Mouse (Mus musculus) neural tube, embryonic 15.5 days (tissue): ENCODE data around the gene Ganab. TPM values are rescaled to one million over a fixed set of nuclear protein-coding genes. Genes with fewer than 3 reads are reported as not detected.

Source experiments
- ATAC-seq: fragments of 200-750 bp; cut with Nextera tagmentation; 2 replicates; pipeline ENCODE4 v1.8.0; 2017; ENCODE audit warnings: mild to moderate bottlenecking, moderate TSS enrichment, moderate library complexity; ENCODE audit not compliant: low FRiP score
- H3K27ac ChIP-seq: fragments of 300-500 bp; sonication (generic); replicated peaks from 2 replicates; pipeline ENCODE4 v1.5.1; 2015; ENCODE audit warnings: mild to moderate bottlenecking, inconsistent platforms
- H3K27me3 ChIP-seq: fragments of 300-500 bp; sonication (generic); replicated peaks from 2 replicates; pipeline ENCODE4 v1.6.1; 2015; ENCODE audit warnings: inconsistent platforms
- H3K36me3 ChIP-seq: fragments of 300-500 bp; sonication (generic); 2 replicates; pipeline ENCODE4 v1.6.1; 2015; ENCODE audit warnings: inconsistent platforms
- H3K4me1 ChIP-seq: fragments of 300-500 bp; sonication (generic); 2 replicates; pipeline ENCODE4 v1.6.1; 2015; ENCODE audit warnings: inconsistent platforms
- H3K4me2 ChIP-seq: fragments of 300-500 bp; sonication (generic); 2 replicates; pipeline ENCODE4 v1.6.1; 2015; ENCODE audit warnings: inconsistent platforms, mild to moderate bottlenecking, moderate library complexity
- H3K4me3 ChIP-seq: fragments of 300-500 bp; sonication (generic); replicated peaks from 2 replicates; pipeline ENCODE4 v1.5.1; 2015; ENCODE audit warnings: mild to moderate bottlenecking, inconsistent platforms
- H3K9ac ChIP-seq: fragments of 300-500 bp; sonication (generic); replicated peaks from 2 replicates; pipeline ENCODE4 v1.6.1; 2015; ENCODE audit warnings: mild to moderate bottlenecking, inconsistent platforms
- H3K9me3 ChIP-seq: fragments of 300-500 bp; sonication (generic); replicated peaks from 2 replicates; pipeline ENCODE4 v1.6.1; 2016; ENCODE audit warnings: inconsistent platforms
- WGBS: fragments of 180-500 bp; shearing (Covaris S2); methylation state at CpG from one replicate; pipeline ENCODE4 v1.1.7; 2015; ENCODE audit warnings: mixed read lengths; 5-methylcytosine and 5-hydroxymethylcytosine counted together
- microRNA-seq: library from miRNA; unstranded; fragments of <30 nt; microRNA quantifications from one replicate; pipeline ENCODE4, GENCODE M21; 2017
- polyA plus RNA-seq: library from polyadenylated mRNA; unstranded; fragments of >200 nt; fragmentation: Nextera tagmentation; extraction: Ambion mirVana; gene quantifications from 2 replicates; pipeline ENCODE4 v1.2.1, GENCODE M21; 2015

Gene Ganab
- polyA plus RNA-seq, 1 experiment from 2014 or later, result 75.4 TPM

GRCm38 (mm10) chr19:8953135-8954039 is 55.5 kb downstream of the Ganab start, which contains the start of gene Tut1:
Gene Tut1 (plus strand): TSS chr19:8953847.
- Histone ChIP-seq H3K4me1 (peaks cover 39% of the 10 kb centered on the region), H3K9ac (peak within 1 kb of the TSS; percentile 67), H3K9me3 (no peaks in the 10 kb centered on the region), H3K27ac (peak within 1 kb of the TSS; percentile 88), H3K4me2 (peak within 1 kb of the TSS; percentile 71), H3K27me3 (no peaks in the 10 kb centered on the region), H3K4me3 (peak within 1 kb of the TSS; percentile 62), H3K36me3 (peaks cover 51% of the 10 kb centered on the region)
- WGBS, result 3% methylated on average over 46 of the region's 46 CpGs
- peak; percentile 94 for ATAC-seq

GRCm38 (mm10) chr19:8954171-8954570 is 56.3 kb downstream of the Ganab start:
- Histone ChIP-seq H3K4me2 (peak overlapping the region; percentile 66), H3K4me3 (peak overlapping the region; percentile 62), H3K27me3 (no peaks in the 10 kb centered on the region), H3K9me3 (no peaks in the 10 kb centered on the region), H3K36me3 (peaks cover 49% of the 10 kb centered on the region), H3K27ac (peak overlapping the region; percentile 79), H3K4me1 (peaks cover 39% of the 10 kb centered on the region), H3K9ac (peak overlapping the region; percentile 67)
- ATAC-seq, result no peak
- 5% methylated on average over 9 of the region's 9 CpGs for WGBS

GRCm38 (mm10) chr19:8962256-8962655 is 64.4 kb downstream of the Ganab start:
- no peak overlapping the region for H3K4me2 ChIP-seq
- no peaks in the 10 kb centered on the region for H3K9me3 ChIP-seq
- no peak overlapping the region for H3K9ac ChIP-seq
- H3K27me3 ChIP-seq, result no peaks in the 10 kb centered on the region
- H3K36me3 ChIP-seq, result peaks cover 78% of the 10 kb centered on the region
- H3K27ac ChIP-seq, result no peak overlapping the region
- H3K4me3 ChIP-seq, result no peak overlapping the region
- H3K4me1 ChIP-seq, result peaks cover 15% of the 10 kb centered on the region
- no peak for ATAC-seq
- 96% methylated on average over 2 of the region's 2 CpGs for WGBS

- ATAC-seq, result no peak
- no peak overlapping the region for H3K4me3 ChIP-seq
- H3K9me3 ChIP-seq, result no peaks in the 10 kb centered on the region
- H3K9ac ChIP-seq, result no peak overlapping the region
- no peak overlapping the region for H3K4me2 ChIP-seq
- H3K36me3 ChIP-seq, result peaks cover 71% of the 10 kb centered on the region
- H3K27ac ChIP-seq, result no peak overlapping the region
- H3K27me3 ChIP-seq, result no peaks in the 10 kb centered on the region
- H3K4me1 ChIP-seq, result peaks cover 31% of the 10 kb centered on the region
- 89% methylated on average over 11 of the region's 11 CpGs for WGBS
Observed at GRCm38 (mm10) chr19:8965075-8965474, 67.2 kb downstream of the Ganab start.

GRCm38 (mm10) chr19:8965771-8966170 is 67.9 kb downstream of the Ganab start:
- Histone ChIP-seq H3K4me2 (peak overlapping the region; percentile 79), H3K36me3 (peaks cover 71% of the 10 kb centered on the region), H3K9ac (peak overlapping the region; percentile 32), H3K9me3 (no peaks in the 10 kb centered on the region), H3K4me1 (peaks cover 31% of the 10 kb centered on the region), H3K27me3 (no peaks in the 10 kb centered on the region), H3K27ac (peak overlapping the region; percentile 83; the same call in 1 of the 2 replicates), H3K4me3 (peak overlapping the region; percentile 66; the same call in 1 of the 2 replicates)
- ATAC-seq, result no peak
- WGBS, result 82% methylated on average over 8 of the region's 8 CpGs

- H3K9ac ChIP-seq, result peak overlapping the region; percentile 46
- H3K4me1 ChIP-seq, result peaks cover 31% of the 10 kb centered on the region
- no peaks in the 10 kb centered on the region for H3K9me3 ChIP-seq
- peak overlapping the region; percentile 79 for H3K4me2 ChIP-seq
- H3K27ac ChIP-seq, result peak overlapping the region; percentile 83
- no peaks in the 10 kb centered on the region for H3K27me3 ChIP-seq
- peak overlapping the region; percentile 66 for H3K4me3 ChIP-seq
- WGBS, result 42% methylated on average over 5 of the region's 5 CpGs
- peaks cover 71% of the 10 kb centered on the region for H3K36me3 ChIP-seq
- no peak for ATAC-seq
Observed at GRCm38 (mm10) chr19:8966198-8966589, 68.3 kb downstream of the Ganab start.

Small RNA genes lying within 50 kb of the gene (microRNA-seq; reads per million reads assigned to microRNA genes)
- gene Mir5136, result not detected

Other genes starting within 250 kb of the Ganab start
- 0.35 and 0.70 TPM in 2 replicates for gene Chrm1, start 234.3 kb upstream of the Ganab start, polyA plus RNA-seq
- gene Slc3a2, start 174.7 kb upstream of the Ganab start, polyA plus RNA-seq, result 158 and 159 TPM in 2 replicates
- gene Wdr74, start 162.2 kb upstream of the Ganab start, polyA plus RNA-seq, result 91.0 and 95.2 TPM in 2 replicates
- gene 1700092M07Rik, start 157.4 kb upstream of the Ganab start, polyA plus RNA-seq, result 1.5 and 2.2 TPM in 2 replicates
- 124 and 127 TPM in 2 replicates for gene Stx5a, start 156.7 kb upstream of the Ganab start, polyA plus RNA-seq
- 127 and 140 TPM in 2 replicates for gene Nxf1, start 141.0 kb upstream of the Ganab start, polyA plus RNA-seq
- gene Tmem223, start 127.1 kb upstream of the Ganab start, polyA plus RNA-seq, result 218 and 235 TPM in 2 replicates
- 28.2 and 46.3 TPM in 2 replicates for gene Tmem179b, start 123.6 kb upstream of the Ganab start, polyA plus RNA-seq
- gene Taf6l, start 111.7 kb upstream of the Ganab start, polyA plus RNA-seq, result 28.5 and 29.4 TPM in 2 replicates
- gene Polr2g, start 99.5 kb upstream of the Ganab start, polyA plus RNA-seq, result 143 and 147 TPM in 2 replicates
- 6.5 TPM in 2 replicates for gene Zbtb3, start 95.5 kb upstream of the Ganab start, polyA plus RNA-seq
- 54.2 and 57.3 TPM in 2 replicates for gene Ttc9c, start 78.7 kb upstream of the Ganab start, polyA plus RNA-seq
- gene Hnrnpul2, start 78.1 kb upstream of the Ganab start, polyA plus RNA-seq, result 5.1 and 5.9 TPM in 2 replicates
- gene AC129217.1, start 68.3 kb upstream of the Ganab start, polyA plus RNA-seq, result not detected in 2 replicates
- gene Bscl2, start 60.6 kb upstream of the Ganab start, polyA plus RNA-seq, result 107 and 110 TPM in 2 replicates
- gene Gng3, start 58.9 kb upstream of the Ganab start, polyA plus RNA-seq, result 414 and 512 TPM in 2 replicates
- gene Lrrn4cl, start 47.3 kb upstream of the Ganab start, polyA plus RNA-seq, result 1.1 and 1.4 TPM in 2 replicates
- gene Ubxn1, start 26.6 kb upstream of the Ganab start, polyA plus RNA-seq, result 138 and 156 TPM in 2 replicates
- 62.6 and 65.7 TPM in 2 replicates for gene Uqcc3, start 17.1 kb upstream of the Ganab start, polyA plus RNA-seq
- 44.5 and 47.3 TPM in 2 replicates for gene Lbhd1, start 14.3 kb upstream of the Ganab start, polyA plus RNA-seq
- gene Gm49403, start 14.1 kb upstream of the Ganab start, polyA plus RNA-seq, result not detected in 2 replicates
- gene 1810009A15Rik, start 9.2 kb upstream of the Ganab start, polyA plus RNA-seq, result 40.1 and 48.2 TPM in 2 replicates
- 0.27 and 0.45 TPM in 2 replicates for gene Gm49416, start 9.1 kb upstream of the Ganab start, polyA plus RNA-seq
- 31.0 and 35.4 TPM in 2 replicates for gene Ints5, start 5.1 kb upstream of the Ganab start, polyA plus RNA-seq
- gene B3gat3, start 22.3 kb downstream of the Ganab start, polyA plus RNA-seq, result 80.4 and 89.1 TPM in 2 replicates
- gene Rom1, start 31.3 kb downstream of the Ganab start, polyA plus RNA-seq, result 3.0 and 3.2 TPM in 2 replicates
- 13.9 and 17.1 TPM in 2 replicates for gene Eml3, start 31.5 kb downstream of the Ganab start, polyA plus RNA-seq
- gene Mta2, start 43.8 kb downstream of the Ganab start, polyA plus RNA-seq, result 94.8 and 117 TPM in 2 replicates
- 25.4 and 26.0 TPM in 2 replicates for gene Tut1, start 55.8 kb downstream of the Ganab start, polyA plus RNA-seq
- 291 and 348 TPM in 2 replicates for gene Eef1g, start 69.0 kb downstream of the Ganab start, polyA plus RNA-seq
- gene Ahnak, start 91.2 kb downstream of the Ganab start, polyA plus RNA-seq, result 4.4 and 8.0 TPM in 2 replicates
- not detected in 2 replicates for gene Scgb1a1, start 189.9 kb downstream of the Ganab start, polyA plus RNA-seq
- 31.6 and 32.6 TPM in 2 replicates for gene Asrgl1, start 237.6 kb downstream of the Ganab start, polyA plus RNA-seq